Mouse (Mus musculus): ENCODE data around the gene Tppp2.

Tppp2 gene

GRCm38 (mm10) chr14:51960316-51960715 is 42.1 kb downstream of the Tppp2 start:
- DNase-seq, result no peak

GRCm38 (mm10) chr14:51967400-51967799 is 49.2 kb downstream of the Tppp2 start:
- DNase-seq, result no peak
